In the genomic region with DNA sequence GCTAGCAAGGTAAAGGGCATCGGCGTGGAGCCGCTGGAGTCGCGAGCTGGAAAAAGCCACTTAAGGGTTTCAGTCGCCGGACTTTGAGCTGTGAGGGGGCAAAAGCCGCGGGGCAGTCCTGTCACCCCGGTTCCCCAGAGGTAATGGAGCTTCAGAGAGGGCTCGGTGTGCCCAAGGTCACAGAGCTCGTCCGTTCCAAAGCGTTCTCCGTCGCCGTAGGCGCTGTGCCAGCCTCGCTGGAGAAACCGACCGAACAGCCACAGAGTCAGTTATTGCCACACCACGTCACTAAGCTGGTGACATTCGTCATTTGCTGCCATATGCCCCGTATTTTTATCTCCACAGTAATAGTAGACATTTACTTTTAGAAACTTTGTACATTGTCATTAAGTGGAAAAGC, we compare ENCODE assay signal across 8 mouse cellular contexts. TPM values are rescaled to one million over a fixed set of nuclear protein-coding genes. Genes with fewer than 3 reads are reported as not detected.
DNase-seq lines count a peak whose midpoint lies in the region; ATAC-seq lines count a peak whose summit lies in the region.

No protein-coding gene starts in this region.

- DNase-seq in CD4-positive helper T cell, adult 2 months (ENCODE audit: low read depth, low spot score) = peak; percentile 77
- DNase-seq in adipocyte (ENCODE audit: low spot score) = peak; percentile 85
- DNase-seq in cerebellum, postnatal 4 days (ENCODE audit: low spot score in 2 of 2) = peak; percentile 43 to 66
- peak; percentile 80 for DNase-seq in gastrocnemius, postnatal 10 days
- peak; percentile 75 for DNase-seq in left cerebral cortex, postnatal 4 days

- no peaks in the 10 kb centered on the region for H3K9me3 ChIP-seq in hindbrain, embryonic 16.5 days (ENCODE audit: control insufficient read depth, low read length)
- no peaks in the 10 kb centered on the region for H3K9me3 ChIP-seq in stomach, embryonic 15.5 days

- H3K27ac ChIP-seq in hindbrain, embryonic 16.5 days (ENCODE audit: low read depth, low read length) = peak overlapping the region; percentile 94
- H3K27ac ChIP-seq in stomach, embryonic 15.5 days = peak overlapping the region; percentile 93

- under 1% methylated on average over 24 of the region's 24 CpGs for WGBS in hindbrain, embryonic 16.5 days
- WGBS in stomach, embryonic 15.5 days = under 1% methylated on average over 24 of the region's 24 CpGs

- H3K4me3 ChIP-seq in hindbrain, embryonic 16.5 days (ENCODE audit: low read length) = peak overlapping the region; percentile 58
- H3K4me3 ChIP-seq in stomach, embryonic 15.5 days (replicated peaks) = peak overlapping the region; percentile 99

- no peaks in the 10 kb centered on the region for H3K27me3 ChIP-seq in hindbrain, embryonic 16.5 days (replicated peaks; ENCODE audit: control insufficient read depth, insufficient read depth, low read length)
- H3K27me3 ChIP-seq in stomach, embryonic 15.5 days (replicated peaks) = no peaks in the 10 kb centered on the region

- no peaks in the 10 kb centered on the region for H3K36me3 ChIP-seq in hindbrain, embryonic 16.5 days (ENCODE audit: control insufficient read depth, insufficient read depth, low read length)
- H3K36me3 ChIP-seq in stomach, embryonic 15.5 days = no peaks in the 10 kb centered on the region

- intact Hi-C loops in left cerebral cortex, postnatal 4 days (cut with DNase I) = no loop called here

- peak; percentile 62 for ATAC-seq in hindbrain, embryonic 16.5 days
- ATAC-seq in megakaryocyte progenitor cell, adult 5-6 weeks (replicated peaks; ENCODE audit: poor library complexity) = peak; percentile 73
- peak; percentile 62 for ATAC-seq in stomach, embryonic 15.5 days (ENCODE audit: insufficient read depth, low FRiP score, low read depth)

- H3K4me1 ChIP-seq in hindbrain, embryonic 16.5 days (ENCODE audit: control insufficient read depth, insufficient read depth, low read depth, low read length) = peaks cover 15% of the 10 kb centered on the region
- H3K4me1 ChIP-seq in stomach, embryonic 15.5 days = peaks cover 7% of the 10 kb centered on the region

- peak overlapping the region; percentile 90 for H3K9ac ChIP-seq in hindbrain, embryonic 16.5 days (ENCODE audit: low read depth, low read length)
- peak overlapping the region; percentile 99 for H3K9ac ChIP-seq in stomach, embryonic 15.5 days

- H3K4me2 ChIP-seq in hindbrain, embryonic 16.5 days (ENCODE audit: low read length) = peak overlapping the region; percentile 74
- H3K4me2 ChIP-seq in stomach, embryonic 15.5 days = peak overlapping the region; percentile 57

RNA-seq across cellular contexts. Expression of a gene that starts 0.4 kb away (rescaled TPM):
- total RNA-seq in gastrocnemius, postnatal 10 days (2021) = 10 to 100 TPM; 32.5 to 33.1 TPM
- 190 and 191 TPM in 2 replicates for polyA plus RNA-seq in hindbrain, embryonic 16.5 days (2015; fragmentation: Nextera tagmentation; extraction: Ambion mirVana)
- 10 to 100 TPM; 84.3 to 84.6 TPM for total RNA-seq in left cerebral cortex, postnatal 4 days (2021)
- 29.3 and 34.5 TPM in 2 replicates for total RNA-seq in megakaryocyte progenitor cell, adult 5-6 weeks (2015)
- total RNA-seq in megakaryocyte progenitor cell, adult 5-6 weeks (2017) = 49.1 and 58.0 TPM in 2 replicates
- polyA plus RNA-seq in stomach, embryonic 15.5 days (2015; fragmentation: Nextera tagmentation; extraction: Ambion mirVana) = 89.4 and 91.5 TPM in 2 replicates

RNA-seq across cellular contexts. Expression of a gene that starts 0.5 kb away (rescaled TPM):
- total RNA-seq in gastrocnemius, postnatal 10 days (2021) = 100 to 1,000 TPM; 255 to 307 TPM
- 67.7 and 69.8 TPM in 2 replicates for polyA plus RNA-seq in hindbrain, embryonic 16.5 days (2015; fragmentation: Nextera tagmentation; extraction: Ambion mirVana)
- 10 to 100 TPM; 41.8 to 42.4 TPM for total RNA-seq in left cerebral cortex, postnatal 4 days (2021)
- 30.4 and 36.1 TPM in 2 replicates for total RNA-seq in megakaryocyte progenitor cell, adult 5-6 weeks (2015)
- total RNA-seq in megakaryocyte progenitor cell, adult 5-6 weeks (2017) = 54.2 and 57.8 TPM in 2 replicates
- polyA plus RNA-seq in stomach, embryonic 15.5 days (2015; fragmentation: Nextera tagmentation; extraction: Ambion mirVana) = 75.8 and 84.2 TPM in 2 replicates

RNA-seq across cellular contexts. Expression of a gene that starts 18.6 kb away (rescaled TPM):
- total RNA-seq in gastrocnemius, postnatal 10 days (2021) = 10 to 100 TPM; 37.6 to 43.6 TPM
- 109 and 119 TPM in 2 replicates for polyA plus RNA-seq in hindbrain, embryonic 16.5 days (2015; fragmentation: Nextera tagmentation; extraction: Ambion mirVana)
- total RNA-seq in left cerebral cortex, postnatal 4 days (2021) = 10 to 100 TPM; 53.6 to 63.3 TPM
- total RNA-seq in megakaryocyte progenitor cell, adult 5-6 weeks (2015) = 64.3 and 66.4 TPM in 2 replicates
- total RNA-seq in megakaryocyte progenitor cell, adult 5-6 weeks (2017) = 55.2 and 65.0 TPM in 2 replicates
- 133 and 134 TPM in 2 replicates for polyA plus RNA-seq in stomach, embryonic 15.5 days (2015; fragmentation: Nextera tagmentation; extraction: Ambion mirVana)

RNA-seq across cellular contexts. Expression of a gene that starts 28.3 kb away (rescaled TPM):
- total RNA-seq in gastrocnemius, postnatal 10 days (2021) = not detected
- polyA plus RNA-seq in hindbrain, embryonic 16.5 days (2015; fragmentation: Nextera tagmentation; extraction: Ambion mirVana) = 0.79 and 0.80 TPM in 2 replicates
- 1 to 10 TPM; 2.4 to 2.8 TPM for total RNA-seq in left cerebral cortex, postnatal 4 days (2021)
- total RNA-seq in megakaryocyte progenitor cell, adult 5-6 weeks (2015) = 0.34 and 1.5 TPM in 2 replicates
- total RNA-seq in megakaryocyte progenitor cell, adult 5-6 weeks (2017) = not detected in 2 replicates
- polyA plus RNA-seq in stomach, embryonic 15.5 days (2015; fragmentation: Nextera tagmentation; extraction: Ambion mirVana) = 0.39 TPM in 1 of 2 replicates, not detected in the other

RNA-seq across cellular contexts. Expression of a gene that starts 37.5 kb away (rescaled TPM):
- 10 to 100 TPM; 11.4 TPM for total RNA-seq in gastrocnemius, postnatal 10 days (2021)
- 91.1 and 95.5 TPM in 2 replicates for polyA plus RNA-seq in hindbrain, embryonic 16.5 days (2015; fragmentation: Nextera tagmentation; extraction: Ambion mirVana)
- total RNA-seq in left cerebral cortex, postnatal 4 days (2021) = 100 to 1,000 TPM; 181 to 191 TPM
- 0.49 TPM in 1 of 2 replicates, not detected in the other for total RNA-seq in megakaryocyte progenitor cell, adult 5-6 weeks (2015)
- 0.14 and 0.37 TPM in 2 replicates for total RNA-seq in megakaryocyte progenitor cell, adult 5-6 weeks (2017)
- polyA plus RNA-seq in stomach, embryonic 15.5 days (2015; fragmentation: Nextera tagmentation; extraction: Ambion mirVana) = 26.9 and 29.8 TPM in 2 replicates

Comparison
In these comparisons a context has a peak if more than half of its experiments do, and no peak if none do; other contexts are left out.
1. Peak in every context shown above with its lines: DNase-seq, ATAC-seq, H3K4me3 ChIP-seq and H3K27ac ChIP-seq.
2. RNA of a gene that starts 0.5 kb away (total RNA-seq): 255 to 307 TPM in gastrocnemius, postnatal 10 days; 30.4 to 57.8 TPM in megakaryocyte progenitor cell, adult 5-6 weeks and 41.8 to 42.4 TPM in left cerebral cortex, postnatal 4 days; every median in the first group is over 4 times any median in the second.